Mouse (Mus musculus) hindbrain, embryonic 12.5 days (tissue): ENCODE results near the gene Ech1. TPM values are rescaled to one million over a fixed set of nuclear protein-coding genes. Genes with fewer than 3 reads are reported as not detected.

ENCODE experiments used
- ATAC-seq: fragments of 200-750 bp; cut with Nextera tagmentation; 2 replicates; pipeline ENCODE4 v1.8.0; 2017; ENCODE audit warnings: moderate TSS enrichment; ENCODE audit not compliant: low FRiP score
- H3K27ac ChIP-seq: fragments of 300-500 bp; sonication (generic); 2 replicates; pipeline ENCODE4 v1.5.1; 2016; ENCODE audit warnings: mild to moderate bottlenecking
- H3K27me3 ChIP-seq: fragments of 300-500 bp; sonication (generic); 2 replicates; pipeline ENCODE4 v1.6.1; 2016; ENCODE audit warnings: mild to moderate bottlenecking
- H3K36me3 ChIP-seq: fragments of 300-500 bp; sonication (generic); 2 replicates; pipeline ENCODE4 v1.6.1; 2016; ENCODE audit warnings: mild to moderate bottlenecking
- H3K4me1 ChIP-seq: fragments of 300-500 bp; sonication (generic); 2 replicates; pipeline ENCODE4 v1.6.1; 2016
- H3K4me2 ChIP-seq: fragments of 300-500 bp; sonication (generic); replicated peaks from 2 replicates; pipeline ENCODE4 v1.6.1; 2016; ENCODE audit warnings: mild to moderate bottlenecking
- H3K4me3 ChIP-seq: fragments of 300-500 bp; sonication (generic); 2 replicates; pipeline ENCODE4 v1.5.1; 2016; ENCODE audit warnings: mild to moderate bottlenecking
- H3K9ac ChIP-seq: fragments of 300-500 bp; sonication (generic); 2 replicates; pipeline ENCODE4 v1.6.1; 2016; ENCODE audit warnings: mild to moderate bottlenecking, moderate library complexity
- H3K9me3 ChIP-seq: fragments of 300-500 bp; sonication (generic); replicated peaks from 2 replicates; pipeline ENCODE4 v1.6.1; 2016; ENCODE audit warnings: mild to moderate bottlenecking
- WGBS: fragments of 180-500 bp; shearing (Covaris S2); methylation state at CpG from one replicate; pipeline ENCODE4 v1.1.7; 2016; 5-methylcytosine and 5-hydroxymethylcytosine counted together
- polyA plus RNA-seq: library from polyadenylated mRNA; unstranded; fragments of >200 nt; fragmentation: Nextera tagmentation; extraction: Ambion mirVana; gene quantifications from 2 replicates; pipeline ENCODE4 v1.2.1, GENCODE M21; 2016

Ech1 gene
- polyA plus RNA-seq, 1 experiment from 2014 or later, result 87.8 TPM

DNA sequence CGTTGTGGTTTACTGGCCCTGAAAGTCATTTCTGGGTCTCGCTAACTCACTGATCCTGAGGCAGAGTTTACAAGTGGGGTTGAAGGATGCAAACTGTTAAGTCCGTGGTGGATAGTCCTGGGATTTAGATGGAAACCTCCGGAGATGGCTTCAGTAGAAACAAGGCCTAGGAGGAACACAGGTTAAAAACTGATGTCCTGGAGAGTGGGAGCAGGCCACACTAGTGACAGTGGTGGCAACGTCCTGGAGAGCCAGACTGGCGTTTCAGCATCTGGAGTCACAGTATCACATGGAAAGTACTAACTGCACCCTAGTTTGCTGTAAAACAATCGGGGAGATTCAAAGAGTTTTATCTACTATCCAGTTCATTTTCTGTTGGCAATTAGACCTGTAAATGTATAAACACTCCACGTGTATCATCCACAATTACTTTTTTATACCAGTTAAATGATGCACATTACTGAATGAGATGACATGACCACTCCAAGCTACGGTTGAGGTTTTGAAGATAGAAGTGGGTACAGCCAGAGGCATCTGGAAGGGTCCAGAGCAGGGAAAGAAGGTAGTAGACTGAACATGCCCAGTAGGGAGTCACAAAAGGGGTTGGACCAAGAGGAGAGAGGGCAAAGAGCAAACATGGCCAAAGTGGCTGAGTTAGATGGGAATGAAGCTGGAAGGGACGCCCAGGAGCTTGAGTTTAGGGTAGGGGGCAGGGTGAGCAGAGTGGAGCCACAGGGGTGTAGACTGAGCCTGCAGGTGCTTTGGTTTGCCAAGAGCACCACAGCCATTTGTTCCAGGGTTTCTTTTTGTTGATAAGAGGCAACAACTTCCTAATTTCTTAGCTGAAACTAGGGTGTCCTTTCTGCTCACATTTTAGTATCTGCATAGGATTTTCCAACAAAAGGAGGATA lies 1.8 kb upstream of the Ech1 start:
- peak overlapping the region; percentile 58 for H3K27ac ChIP-seq
- peaks cover 45% of the 10 kb centered on the region for H3K36me3 ChIP-seq
- ATAC-seq, result no peak
- no peak overlapping the region for H3K4me2 ChIP-seq
- no peak overlapping the region for H3K4me3 ChIP-seq
- H3K27me3 ChIP-seq, result no peaks in the 10 kb centered on the region
- 67% methylated on average over 10 of the region's 10 CpGs for WGBS
- H3K9me3 ChIP-seq, result no peaks in the 10 kb centered on the region
- H3K4me1 ChIP-seq, result peaks cover 36% of the 10 kb centered on the region
- H3K9ac ChIP-seq, result no peak overlapping the region

- Histone ChIP-seq H3K4me3 (no peak overlapping the region), H3K9ac (no peak overlapping the region), H3K9me3 (no peaks in the 10 kb centered on the region), H3K27ac (peak overlapping the region; percentile 78; the same call in 1 of the 2 replicates), H3K4me1 (peaks cover 30% of the 10 kb centered on the region), H3K4me2 (no peak overlapping the region), H3K36me3 (peaks cover 39% of the 10 kb centered on the region), H3K27me3 (no peaks in the 10 kb centered on the region)
- no peak for ATAC-seq
- 66% methylated on average over 2 of the region's 2 CpGs for WGBS
These were observed 1.1 kb upstream of the Ech1 start for GRCm38 (mm10) chr7:28823932-28824331.

DNA sequence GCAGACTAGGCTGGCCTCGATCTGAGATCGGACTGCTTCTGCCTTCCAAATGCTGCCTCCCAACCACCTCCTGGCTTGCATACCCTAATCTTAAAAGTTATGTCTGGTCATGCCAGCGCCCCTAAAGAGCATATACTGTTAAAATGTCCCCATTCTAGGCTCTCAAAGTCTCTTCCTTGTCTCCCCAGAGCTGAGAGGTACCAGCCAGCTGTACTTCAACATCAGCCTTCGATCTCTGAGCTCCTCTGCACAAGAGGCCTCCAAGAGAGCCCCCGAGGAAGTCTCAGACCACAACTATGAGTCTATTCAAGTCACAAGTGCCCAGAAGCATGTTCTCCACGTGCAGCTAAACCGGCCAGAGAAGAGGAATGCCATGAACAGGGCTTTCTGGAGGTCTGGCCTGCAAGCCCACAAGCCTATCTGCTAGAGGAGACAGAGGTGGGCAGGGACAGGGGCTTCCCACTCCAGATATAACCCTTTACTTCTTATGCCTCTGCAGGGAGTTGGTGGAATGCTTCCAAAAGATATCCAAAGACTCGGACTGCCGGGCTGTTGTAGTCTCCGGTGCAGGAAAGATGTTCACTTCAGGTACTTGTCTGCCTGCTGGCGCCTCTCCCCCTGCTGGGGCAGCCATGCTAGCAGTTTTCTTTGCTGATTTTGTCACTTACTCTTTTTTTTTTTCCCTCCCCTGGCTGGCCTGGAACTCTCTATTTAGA lies 827 bp downstream of the Ech1 start:
- Histone ChIP-seq H3K27me3 (no peaks in the 10 kb centered on the region), H3K4me1 (peaks cover 13% of the 10 kb centered on the region)
- no peak for ATAC-seq

GRCm38 (mm10) chr7:28826402-28826772 lies 1.4 kb downstream of the Ech1 start:
- H3K4me1 ChIP-seq, result peaks cover 12% of the 10 kb centered on the region
- H3K9me3 ChIP-seq, result no peaks in the 10 kb centered on the region
- no peak overlapping the region for H3K4me3 ChIP-seq
- H3K36me3 ChIP-seq, result peaks cover 34% of the 10 kb centered on the region
- no peak overlapping the region for H3K9ac ChIP-seq
- no peak overlapping the region for H3K4me2 ChIP-seq
- WGBS, result 89% methylated on average over 7 of the region's 7 CpGs
- no peaks in the 10 kb centered on the region for H3K27me3 ChIP-seq
- no peak for ATAC-seq
- no peak overlapping the region for H3K27ac ChIP-seq

More for the DNA sequence above, 827 bp downstream of the Ech1 start:
- Histone ChIP-seq H3K9me3 (no peaks in the 10 kb centered on the region), H3K36me3 (peaks cover 36% of the 10 kb centered on the region), H3K4me2 (peak overlapping the region; percentile 52), H3K9ac (peak overlapping the region; percentile 61), H3K4me3 (peak overlapping the region; percentile 46), H3K27ac (peak overlapping the region; percentile 78; the same call in 1 of the 2 replicates)
- WGBS, result 62% methylated on average over 11 of the region's 11 CpGs

DNA sequence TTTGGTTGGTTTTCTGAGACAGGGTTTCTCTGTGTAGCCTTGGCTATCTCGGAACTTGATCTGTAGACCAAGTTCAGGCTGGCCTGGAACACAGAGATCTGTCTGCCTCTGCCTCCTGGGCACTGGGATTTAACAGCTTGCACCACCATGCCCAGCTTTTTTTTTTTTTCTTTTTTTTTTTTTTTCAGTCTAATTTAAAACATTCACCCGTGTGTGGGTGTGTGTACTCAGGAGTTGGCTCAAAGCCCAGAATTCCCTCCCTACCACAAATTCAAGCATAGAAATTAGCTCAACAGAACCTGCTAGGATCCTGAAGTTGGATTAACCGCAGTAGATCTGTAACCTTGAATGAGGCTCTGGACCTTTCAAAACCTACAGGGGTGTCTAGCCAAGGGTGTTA lies 2.3 kb downstream of the Ech1 start:
- Histone ChIP-seq H3K9me3 (no peaks in the 10 kb centered on the region), H3K36me3 (peaks cover 33% of the 10 kb centered on the region), H3K4me1 (peaks cover 12% of the 10 kb centered on the region), H3K27ac (no peak overlapping the region), H3K9ac (no peak overlapping the region), H3K4me2 (no peak overlapping the region), H3K27me3 (no peaks in the 10 kb centered on the region), H3K4me3 (no peak overlapping the region)
- WGBS, result 75% methylated on average over 3 of the region's 3 CpGs
- ATAC-seq, result no peak

DNA sequence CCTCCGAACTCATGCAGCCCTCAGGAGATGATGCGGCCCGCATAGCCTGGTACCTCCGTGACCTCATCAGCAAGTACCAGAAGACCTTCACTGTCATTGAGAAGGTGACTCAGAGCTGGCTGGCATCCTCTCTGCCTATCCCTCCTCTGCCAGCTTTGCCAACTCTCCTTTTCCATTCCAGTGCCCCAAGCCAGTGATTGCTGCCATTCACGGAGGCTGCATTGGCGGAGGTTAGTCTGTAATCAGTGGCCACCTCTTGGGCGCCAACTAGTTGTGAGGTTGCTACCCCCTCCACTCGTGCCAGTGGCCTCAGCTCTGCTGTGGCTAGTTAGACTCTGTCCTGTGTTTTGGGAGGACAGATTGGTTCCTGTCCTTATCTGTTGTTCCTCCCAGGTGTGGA lies 4.8 kb downstream of the Ech1 start:
- 92% methylated on average over 8 of the region's 8 CpGs for whole genome bisulfite sequencing
- no peak for ATAC-seq
- Histone ChIP-seq H3K4me2 (no peak overlapping the region), H3K9me3 (no peaks in the 10 kb centered on the region), H3K4me1 (peaks cover 6% of the 10 kb centered on the region), H3K27me3 (no peaks in the 10 kb centered on the region), H3K4me3 (no peak overlapping the region), H3K36me3 (peaks cover 25% of the 10 kb centered on the region), H3K27ac (no peak overlapping the region), H3K9ac (no peak overlapping the region)

- Histone ChIP-seq H3K9ac (no peak overlapping the region), H3K4me2 (no peak overlapping the region), H3K36me3 (peaks cover 25% of the 10 kb centered on the region), H3K4me3 (no peak overlapping the region), H3K4me1 (peaks cover under 1% of the 10 kb centered on the region), H3K27ac (no peak overlapping the region), H3K9me3 (no peaks in the 10 kb centered on the region), H3K27me3 (no peaks in the 10 kb centered on the region)
- WGBS, result 88% methylated on average over 5 of the region's 5 CpGs
- ATAC-seq, result no peak
These were observed 6.0 kb downstream of the Ech1 start for GRCm38 (mm10) chr7:28830981-28831380.

DNA sequence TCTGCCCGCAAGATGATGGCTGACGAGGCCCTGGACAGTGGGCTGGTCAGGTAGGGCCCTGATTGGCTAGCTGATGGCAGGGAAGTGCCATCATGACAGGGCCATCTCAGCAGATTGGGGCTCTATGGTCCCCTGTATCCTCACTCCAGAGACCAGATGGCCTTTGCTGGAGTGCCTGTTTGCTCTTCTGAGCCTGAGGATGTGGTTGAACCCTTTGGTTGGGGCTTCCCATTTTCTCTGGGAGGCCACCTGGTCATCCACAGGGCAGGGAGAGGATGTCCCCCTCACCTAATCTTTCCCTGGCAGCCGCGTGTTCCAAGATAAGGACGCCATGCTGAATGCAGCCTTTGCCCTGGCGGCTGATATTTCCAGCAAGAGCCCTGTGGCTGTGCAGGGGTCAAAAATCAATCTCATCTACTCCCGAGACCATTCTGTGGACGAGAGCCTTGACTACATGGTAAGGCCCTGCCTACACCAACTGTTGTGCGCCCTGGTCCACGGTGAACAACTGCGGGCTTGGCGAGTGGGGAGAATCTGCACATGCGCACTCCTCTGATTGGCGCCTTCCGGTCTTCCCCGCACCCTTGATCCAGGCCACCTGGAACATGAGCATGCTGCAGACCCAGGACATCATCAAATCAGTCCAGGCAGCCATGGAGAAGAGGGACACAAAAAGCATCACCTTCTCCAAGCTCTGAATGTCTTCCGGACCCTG lies 6.6 kb downstream of the Ech1 start:
- no peaks in the 10 kb centered on the region for H3K9me3 ChIP-seq
- WGBS, result 93% methylated on average over 17 of the region's 17 CpGs
- H3K27me3 ChIP-seq, result no peaks in the 10 kb centered on the region
- no peak overlapping the region for H3K27ac ChIP-seq
- no peaks in the 10 kb centered on the region for H3K4me1 ChIP-seq
- no peak overlapping the region for H3K9ac ChIP-seq
- no peak for ATAC-seq
- H3K4me3 ChIP-seq, result no peak overlapping the region
- no peak overlapping the region for H3K4me2 ChIP-seq
- peaks cover 25% of the 10 kb centered on the region for H3K36me3 ChIP-seq

DNA sequence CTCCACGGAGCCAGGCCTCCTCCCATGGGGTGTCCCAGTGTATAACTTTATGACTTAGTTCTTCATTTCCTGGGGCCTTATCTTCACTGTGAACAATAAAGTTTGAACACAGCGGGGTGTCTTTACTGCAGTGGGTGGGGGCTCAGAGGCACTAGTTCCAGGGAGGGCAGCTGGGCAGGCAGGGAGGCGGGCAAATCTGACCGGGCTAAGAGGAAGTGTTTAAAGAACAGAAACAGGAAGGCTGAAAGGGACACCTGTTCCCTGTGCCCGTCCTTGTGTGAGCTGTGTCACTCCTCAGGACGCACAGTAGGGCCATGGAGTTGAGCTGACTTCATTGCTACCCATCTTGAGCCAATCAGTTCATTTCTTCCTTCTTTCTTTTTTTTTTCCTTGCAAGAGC lies 7.1 kb downstream of the Ech1 start:
- no peak overlapping the region for H3K4me3 ChIP-seq
- ATAC-seq, result no peak
- no peak overlapping the region for H3K27ac ChIP-seq
- 83% methylated on average over 6 of the region's 6 CpGs for WGBS
- H3K4me1 ChIP-seq, result no peaks in the 10 kb centered on the region
- no peaks in the 10 kb centered on the region for H3K9me3 ChIP-seq
- H3K9ac ChIP-seq, result no peak overlapping the region
- no peak overlapping the region for H3K4me2 ChIP-seq
- peaks cover 25% of the 10 kb centered on the region for H3K36me3 ChIP-seq
- H3K27me3 ChIP-seq, result no peaks in the 10 kb centered on the region

DNA sequence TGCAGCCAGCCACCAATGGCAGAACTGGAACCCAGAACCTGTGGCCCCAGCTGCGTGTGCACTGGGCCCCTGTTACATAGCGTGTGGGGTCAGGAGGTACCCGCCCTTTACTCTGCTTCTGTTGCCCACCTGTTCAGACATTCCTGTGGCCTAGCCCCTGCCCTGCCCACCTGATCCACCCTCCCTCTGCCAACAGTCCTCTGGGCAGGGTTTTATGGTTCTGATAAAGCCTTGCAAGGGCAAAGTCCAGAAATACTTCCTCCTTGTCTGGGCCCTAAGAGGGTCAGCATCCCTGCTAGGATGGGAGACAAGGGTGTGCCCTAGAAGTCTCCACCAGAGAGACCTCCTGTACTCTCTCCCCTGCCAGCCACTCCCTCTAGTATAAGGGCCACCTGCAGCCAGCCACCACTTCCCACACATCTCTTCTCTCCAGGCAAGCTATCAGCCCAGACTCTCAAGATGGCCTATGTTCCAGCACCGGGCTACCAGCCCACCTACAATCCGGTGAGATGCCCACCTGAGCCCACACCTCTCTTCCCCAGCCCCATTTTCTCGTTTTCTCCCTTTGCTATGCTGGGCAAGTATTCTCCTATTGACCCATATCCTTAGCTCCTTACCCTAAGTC lies 8.8 kb downstream of the Ech1 start, which contains the start of gene Lgals4:
TSS of gene Lgals4 (plus strand) at position 132 of the 625 bp plus-strand sequence.
- Histone ChIP-seq H3K36me3 (peaks cover 25% of the 10 kb centered on the region), H3K4me1 (no peaks in the 10 kb centered on the region), H3K4me2 (no peak within 1 kb of the TSS), H3K27me3 (no peaks in the 10 kb centered on the region), H3K9ac (no peak within 1 kb of the TSS), H3K9me3 (no peaks in the 10 kb centered on the region), H3K27ac (no peak within 1 kb of the TSS), H3K4me3 (no peak within 1 kb of the TSS)
- WGBS, result 89% methylated on average over 6 of the region's 6 CpGs
- no peak for ATAC-seq

DNA sequence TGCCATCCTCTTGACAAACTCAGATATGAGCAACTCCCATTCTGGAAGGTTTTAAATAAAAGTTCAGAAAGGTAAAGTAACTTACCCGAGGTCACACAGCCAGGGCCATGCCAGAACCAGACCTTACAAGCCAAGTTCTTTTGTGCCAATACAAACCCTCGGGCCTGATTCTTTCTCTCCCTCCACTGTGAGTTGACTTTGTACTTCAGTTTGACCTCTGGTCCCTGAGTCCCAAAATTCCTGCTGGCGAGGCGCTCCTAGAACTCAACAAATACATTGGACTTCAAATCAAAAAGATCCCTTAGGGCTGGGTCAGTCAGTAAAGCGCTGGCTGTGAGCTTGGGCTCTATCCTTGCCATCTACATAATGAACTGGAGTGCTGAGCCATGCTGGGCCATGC lies 11.9 kb downstream of the Ech1 start:
- no peaks in the 10 kb centered on the region for H3K4me1 ChIP-seq
- H3K36me3 ChIP-seq, result peaks cover 2% of the 10 kb centered on the region; the same call in 1 of the 2 replicates
- H3K9me3 ChIP-seq, result no peaks in the 10 kb centered on the region
- no peaks in the 10 kb centered on the region for H3K27me3 ChIP-seq
- WGBS, result 81% methylated on average over 5 of the region's 5 CpGs
- H3K4me3 ChIP-seq, result no peak overlapping the region
- ATAC-seq, result no peak
- no peak overlapping the region for H3K4me2 ChIP-seq
- no peak overlapping the region for H3K27ac ChIP-seq
- no peak overlapping the region for H3K9ac ChIP-seq

DNA sequence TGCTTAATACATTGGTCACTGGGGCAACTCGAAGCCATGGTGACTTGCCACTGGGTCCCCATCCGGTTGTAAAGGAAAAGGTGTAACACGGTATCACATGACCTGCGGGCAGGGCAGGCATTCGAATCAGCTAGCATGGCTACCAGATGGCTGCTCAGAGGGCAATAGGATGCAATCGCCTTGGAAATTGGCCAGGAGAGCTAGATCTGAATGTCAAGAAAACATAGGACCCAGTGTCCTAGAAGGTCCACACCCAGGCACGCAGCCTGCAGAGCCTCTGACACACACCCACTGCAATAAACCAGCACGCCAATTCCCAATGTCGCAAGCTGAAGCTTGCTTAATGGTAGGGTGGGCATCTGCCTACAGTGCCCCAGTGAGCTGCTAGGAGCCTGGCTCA lies 13.3 kb downstream of the Ech1 start:
- Histone ChIP-seq H3K4me2 (no peak overlapping the region), H3K4me1 (no peaks in the 10 kb centered on the region), H3K9me3 (no peaks in the 10 kb centered on the region), H3K9ac (no peak overlapping the region), H3K36me3 (no peaks in the 10 kb centered on the region), H3K27ac (no peak overlapping the region), H3K27me3 (no peaks in the 10 kb centered on the region), H3K4me3 (no peak overlapping the region)
- no peak for ATAC-seq
- WGBS, result 85% methylated on average over 9 of the region's 9 CpGs
